Mouse (Mus musculus): ENCODE measurements at regions not wholly inside any gene's neighbourhood (a gene's known extent, or its start where the extent isn't known, plus 50 kb on each side); places are given as distances from the start of the nearest gene placed in this dataset.

DNA sequence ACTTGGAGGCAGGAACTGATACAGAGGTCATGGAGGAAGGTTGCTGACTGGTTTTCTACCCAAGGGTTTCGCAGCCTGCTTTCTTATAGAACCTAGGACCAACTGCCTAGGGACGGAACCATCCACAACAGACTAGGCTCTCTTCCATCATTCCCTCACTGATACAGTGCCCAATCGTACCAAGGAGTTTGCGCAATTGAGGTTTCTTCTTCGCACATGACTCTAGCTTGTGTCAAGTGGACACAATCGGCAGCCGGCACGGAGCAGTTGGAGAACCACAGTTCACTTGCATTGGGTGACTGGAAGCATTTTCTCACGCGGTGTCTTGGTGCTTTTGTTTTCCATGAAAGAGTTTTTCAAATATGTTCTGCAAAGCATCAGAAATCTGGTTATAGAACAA lies 149.1 kb upstream of the Dyrk2 start:
- DNase-seq (ENCODE audit: low spot score in 2 of 2): no peak

DNA sequence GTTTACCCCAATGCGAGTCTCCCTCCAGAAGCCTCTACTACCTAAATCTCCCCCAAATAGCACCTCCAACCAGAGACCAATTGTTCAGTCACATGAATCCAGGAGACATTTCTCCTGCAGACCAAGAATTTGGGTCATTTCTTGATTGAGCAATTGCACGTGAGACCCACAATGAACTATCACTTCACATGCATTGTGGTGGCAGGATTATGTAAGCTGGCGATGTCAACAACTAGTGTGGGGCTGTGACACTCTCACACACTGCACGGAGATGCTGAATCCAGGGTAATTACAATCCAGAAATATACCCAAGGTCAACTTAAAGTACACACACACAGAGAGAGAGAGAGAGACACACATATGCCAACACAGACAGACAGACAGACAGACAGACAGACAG lies 148.5 kb upstream of the Dyrk2 start:
- no peak for DNase-seq (ENCODE audit: low spot score in 2 of 2)

DNA sequence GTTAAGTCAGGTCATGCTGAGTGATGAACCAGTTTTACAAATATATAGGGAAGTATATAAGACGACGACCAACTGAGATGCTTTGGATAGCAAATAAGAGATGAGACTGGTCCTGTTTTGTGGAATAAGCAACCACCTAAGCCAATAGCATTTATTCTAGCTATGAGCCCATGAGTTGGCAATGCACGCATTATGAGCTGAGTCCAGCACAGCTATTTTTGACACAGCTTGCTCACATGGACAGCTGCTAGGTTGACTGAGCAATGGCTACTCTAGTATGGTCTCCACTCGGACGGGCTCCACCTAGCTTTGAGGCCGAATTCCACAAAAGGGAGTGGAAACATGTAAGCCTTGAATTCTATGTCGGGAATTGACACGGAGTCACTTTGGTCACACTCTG lies 146.1 kb upstream of the Dyrk2 start:
- DNase-seq (ENCODE audit: low spot score in 2 of 2): no peak

DNA sequence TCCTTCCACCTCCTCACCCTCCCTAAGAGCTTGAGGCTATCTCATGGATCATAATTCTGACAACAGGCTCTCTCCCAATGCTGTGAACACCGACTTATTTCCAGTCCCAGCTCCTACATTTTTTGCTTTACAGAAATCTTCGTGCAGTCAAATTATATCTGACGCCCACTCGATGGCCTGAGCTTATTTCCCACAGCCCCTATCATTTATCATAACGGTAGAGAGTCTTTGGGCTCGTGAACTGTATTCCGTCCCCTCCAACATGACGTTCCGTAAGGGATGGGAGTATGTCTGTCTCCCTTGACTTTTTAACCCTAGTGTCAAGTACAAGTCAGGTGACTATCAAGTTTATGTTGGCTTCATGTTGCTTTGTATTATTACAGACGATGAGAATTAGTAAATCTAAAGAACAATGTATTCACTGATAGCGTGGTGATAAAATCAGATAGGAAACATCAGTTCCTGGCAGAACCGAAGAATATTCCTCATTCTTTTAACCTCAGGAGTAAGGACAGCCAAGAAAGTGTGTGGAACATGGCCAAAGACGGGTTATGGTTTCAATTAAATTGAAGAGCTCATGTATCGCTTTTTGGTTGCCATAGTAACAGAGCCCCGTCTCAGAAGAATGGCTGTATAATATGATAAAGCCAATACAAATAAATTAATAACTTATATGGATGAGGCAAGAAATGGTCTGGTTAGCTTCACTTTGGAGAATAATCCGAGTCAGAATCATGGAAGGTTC lies 145.5 kb upstream of the Dyrk2 start:
- no peak for DNase-seq (ENCODE audit: low spot score in 2 of 2)

DNA sequence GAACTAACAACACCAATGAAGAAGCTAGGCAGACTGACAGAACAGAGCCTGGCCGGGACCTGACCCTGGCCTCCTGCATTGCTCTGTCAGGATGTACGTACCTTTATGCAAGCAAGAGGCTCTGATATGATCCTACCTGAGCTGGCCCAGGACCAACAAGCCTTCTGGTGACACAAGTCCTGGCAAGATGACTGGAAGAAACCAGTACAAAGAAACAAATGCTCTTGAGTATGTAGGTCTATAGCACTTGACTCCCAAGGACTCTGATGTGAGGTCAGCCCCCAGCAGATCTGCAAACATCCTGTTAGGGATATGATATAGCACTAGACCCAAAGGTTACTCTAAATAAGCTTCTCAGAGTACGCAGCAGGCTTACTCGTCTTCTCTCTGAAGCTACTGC lies 144.7 kb upstream of the Dyrk2 start:
- no peak for DNase-seq (ENCODE audit: low spot score in 2 of 2)

DNA sequence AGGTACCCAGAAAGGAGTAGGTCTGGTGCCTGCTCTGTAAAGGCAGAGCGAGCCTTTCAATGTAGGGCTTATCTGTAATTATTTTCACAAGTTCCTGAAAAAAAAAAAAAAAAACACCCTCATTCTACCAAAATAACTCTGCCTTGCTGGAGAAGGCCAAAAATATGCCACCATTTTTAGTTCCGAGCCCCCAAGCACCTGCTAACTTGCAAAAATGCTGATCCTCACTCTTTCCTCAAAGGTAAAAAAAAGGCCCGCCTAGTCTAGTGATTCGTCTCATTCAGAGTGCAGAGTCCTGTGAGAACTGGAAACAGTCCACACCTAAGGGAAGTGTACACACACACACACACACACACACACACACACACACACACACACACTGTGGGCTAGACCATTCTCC lies 143.7 kb upstream of the Dyrk2 start:
- DNase-seq (ENCODE audit: low spot score in 2 of 2): no peak

DNA sequence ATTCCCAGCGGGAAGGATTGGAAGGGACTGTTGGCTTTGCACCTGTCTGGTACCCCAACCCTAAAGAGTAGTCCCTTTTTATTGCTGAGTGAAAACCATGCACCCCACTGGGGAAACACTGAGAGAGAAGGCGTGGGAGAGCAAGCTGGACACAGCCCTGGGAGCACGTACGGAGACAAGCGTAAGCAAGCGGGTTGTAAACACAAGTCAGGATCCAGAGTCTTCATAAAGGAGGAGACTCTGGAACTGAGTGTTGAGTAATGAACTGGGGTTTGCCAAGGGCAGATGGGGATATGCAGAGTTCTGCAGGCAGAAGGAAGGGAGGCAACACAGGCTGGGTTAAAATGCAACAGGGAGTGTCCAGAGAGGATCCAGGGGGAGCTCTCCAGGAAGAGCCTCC lies 141.5 kb upstream of the Dyrk2 start:
- no peak for DNase-seq (ENCODE audit: low spot score in 2 of 2)

DNA sequence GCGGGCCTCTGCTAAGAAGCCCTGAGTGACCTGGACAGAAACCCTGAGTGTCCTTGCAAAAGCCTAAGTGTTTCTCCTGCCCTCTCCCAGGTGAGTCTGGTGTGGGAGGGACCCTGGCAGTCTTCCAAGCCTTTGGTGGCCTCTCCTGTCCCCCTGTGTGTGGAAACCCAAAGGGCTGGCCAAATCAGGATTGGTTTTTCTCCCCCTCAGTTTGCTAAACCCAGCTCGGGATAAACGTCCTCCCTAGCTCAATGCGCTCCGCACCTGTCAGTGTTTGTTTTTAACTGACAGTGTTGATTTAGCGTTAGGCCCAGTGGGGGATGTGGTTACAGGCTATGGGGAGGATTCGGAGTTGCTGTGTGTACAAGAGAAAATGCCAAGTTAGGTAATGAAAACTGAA lies 140.9 kb upstream of the Dyrk2 start:
- DNase-seq (ENCODE audit: low spot score in 2 of 2): no peak

DNA sequence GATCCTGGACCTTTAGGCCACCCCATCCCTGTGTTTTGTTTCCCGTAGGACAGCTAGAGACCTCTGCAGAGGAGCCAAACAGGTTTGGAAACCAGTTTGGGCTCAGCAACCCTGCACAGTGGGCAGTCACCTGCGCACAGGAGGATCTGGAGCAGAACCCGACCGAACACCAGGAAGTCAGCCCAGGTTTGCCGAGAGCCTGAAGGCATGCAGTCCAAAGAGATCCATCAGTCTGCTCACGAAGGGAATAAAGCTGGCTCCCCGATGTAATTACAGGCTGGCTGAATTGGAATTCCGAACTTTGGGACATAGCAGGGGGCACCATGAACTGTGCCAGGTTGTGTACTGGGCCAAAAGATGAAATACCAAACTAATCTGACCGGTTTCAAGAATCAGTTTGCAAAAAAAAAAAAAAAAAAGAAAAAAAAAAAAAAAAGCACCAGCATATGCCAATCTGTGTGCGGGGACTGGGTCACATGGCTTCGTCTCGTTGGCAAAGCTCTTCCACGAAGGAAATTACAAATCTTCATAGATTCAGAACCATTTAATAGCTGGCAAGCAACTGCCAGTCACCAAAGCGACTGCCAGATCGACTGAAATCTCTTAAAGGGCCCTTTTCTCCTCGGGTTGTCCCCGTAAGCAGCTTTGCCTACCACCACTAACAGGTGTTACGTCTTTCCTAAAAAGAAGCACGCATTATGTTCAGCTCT lies 137.0 kb upstream of the Dyrk2 start:
- peak in 1 of 2 experiments; percentile 8 for DNase-seq (ENCODE audit: low spot score in 2 of 2)

DNA sequence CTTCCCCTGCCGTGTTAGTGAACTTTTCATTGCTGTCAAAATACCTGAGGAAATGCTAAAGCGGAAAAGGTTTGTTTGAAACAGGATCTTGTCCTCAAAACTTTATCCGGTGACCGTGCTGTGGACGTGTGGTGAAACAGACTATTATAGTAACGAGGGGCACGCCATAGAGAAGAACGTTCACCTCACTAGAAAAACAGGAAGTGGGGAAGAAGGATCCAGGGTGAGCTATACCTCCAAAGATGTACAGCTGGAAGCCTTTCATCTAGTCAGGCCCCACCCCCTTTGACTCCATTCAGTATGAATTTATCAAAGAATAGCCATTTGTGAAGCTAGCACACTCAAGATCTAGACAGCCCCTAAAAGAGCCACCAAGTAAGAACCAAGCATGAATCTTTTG lies 135.5 kb upstream of the Dyrk2 start:
- no peak for DNase-seq (ENCODE audit: low spot score in 2 of 2)

DNA sequence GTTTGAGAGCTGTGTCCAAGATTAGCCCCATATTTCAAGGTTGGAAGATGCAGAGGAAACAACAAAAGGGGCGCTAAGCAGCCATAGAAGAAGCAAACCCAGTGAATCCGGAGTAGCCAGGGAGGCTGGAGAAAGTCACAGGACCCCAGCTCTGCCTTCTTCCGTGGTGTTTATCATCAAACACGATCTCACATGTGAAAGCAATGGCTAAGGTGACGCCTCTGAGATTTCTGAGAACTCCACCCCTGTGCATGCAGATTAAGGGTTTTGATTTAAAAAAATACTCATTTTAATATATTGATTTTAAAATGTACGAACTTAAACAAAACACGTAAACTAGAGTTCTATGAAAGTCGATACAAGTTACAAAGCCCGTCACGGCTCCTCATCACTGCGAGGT lies 134.4 kb upstream of the Dyrk2 start:
- DNase-seq (ENCODE audit: low spot score in 2 of 2): no peak

DNA sequence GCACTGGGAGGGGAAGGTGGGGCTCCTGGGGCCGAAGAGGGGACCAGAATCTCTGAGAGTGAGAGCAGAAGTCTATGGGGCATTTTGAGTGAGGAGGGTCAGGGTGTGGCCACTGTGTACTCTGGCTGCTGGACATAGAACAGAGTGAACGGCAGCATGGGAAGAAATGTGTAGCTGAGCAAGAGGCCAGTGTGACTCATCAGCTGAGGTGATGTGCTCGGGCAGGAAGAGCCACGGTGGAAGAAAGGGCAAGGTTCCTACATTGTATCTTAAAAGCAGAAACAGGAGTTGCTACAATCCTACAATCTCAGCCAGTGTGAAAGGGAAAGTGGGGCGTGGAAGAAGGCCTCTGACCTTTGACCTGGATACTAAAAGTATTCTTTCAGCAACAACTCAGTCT lies 133.8 kb upstream of the Dyrk2 start:
- DNase-seq (ENCODE audit: low spot score in 2 of 2): no peak

DNA sequence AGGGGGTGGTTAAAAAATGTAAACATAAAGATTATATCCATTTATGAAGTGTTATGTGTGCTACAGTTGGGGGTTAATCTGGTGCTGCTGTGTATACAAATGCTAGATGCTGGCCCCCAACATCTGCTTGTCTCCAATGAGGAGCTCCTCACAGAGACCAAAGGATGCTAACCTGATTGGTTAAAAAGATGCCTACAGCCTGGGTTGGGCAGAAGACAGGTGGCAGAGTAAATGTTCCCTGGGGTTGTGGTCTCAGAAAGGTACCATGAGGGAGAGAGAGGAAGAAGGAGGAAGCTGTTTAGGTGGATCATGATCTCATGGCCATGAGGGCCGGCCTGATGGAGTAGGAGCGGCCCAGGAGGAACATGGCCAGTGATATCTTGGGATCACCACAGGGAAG lies 133.0 kb upstream of the Dyrk2 start:
- no peak for DNase-seq (ENCODE audit: low spot score in 2 of 2)

DNA sequence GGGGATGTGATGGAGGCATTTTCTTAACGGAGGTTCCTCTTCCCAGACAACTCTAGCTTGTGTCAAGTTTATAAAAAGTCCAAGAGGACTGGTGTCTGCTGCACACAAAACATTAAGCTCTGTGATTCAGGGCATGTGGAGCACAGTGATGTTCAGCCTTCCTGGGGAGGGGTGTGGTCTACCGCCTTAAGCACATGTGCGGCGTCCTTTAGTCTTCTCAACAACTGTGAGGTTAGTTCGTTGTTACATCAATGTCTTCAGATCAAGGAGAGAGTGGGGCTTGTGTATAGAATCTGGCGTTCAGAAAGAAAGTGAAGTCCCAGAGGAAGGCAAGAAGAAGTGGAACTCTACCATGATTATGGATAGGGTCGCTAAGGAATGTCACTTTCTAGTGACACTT lies 131.9 kb upstream of the Dyrk2 start:
- no peak for DNase-seq (ENCODE audit: low spot score in 2 of 2)

DNA sequence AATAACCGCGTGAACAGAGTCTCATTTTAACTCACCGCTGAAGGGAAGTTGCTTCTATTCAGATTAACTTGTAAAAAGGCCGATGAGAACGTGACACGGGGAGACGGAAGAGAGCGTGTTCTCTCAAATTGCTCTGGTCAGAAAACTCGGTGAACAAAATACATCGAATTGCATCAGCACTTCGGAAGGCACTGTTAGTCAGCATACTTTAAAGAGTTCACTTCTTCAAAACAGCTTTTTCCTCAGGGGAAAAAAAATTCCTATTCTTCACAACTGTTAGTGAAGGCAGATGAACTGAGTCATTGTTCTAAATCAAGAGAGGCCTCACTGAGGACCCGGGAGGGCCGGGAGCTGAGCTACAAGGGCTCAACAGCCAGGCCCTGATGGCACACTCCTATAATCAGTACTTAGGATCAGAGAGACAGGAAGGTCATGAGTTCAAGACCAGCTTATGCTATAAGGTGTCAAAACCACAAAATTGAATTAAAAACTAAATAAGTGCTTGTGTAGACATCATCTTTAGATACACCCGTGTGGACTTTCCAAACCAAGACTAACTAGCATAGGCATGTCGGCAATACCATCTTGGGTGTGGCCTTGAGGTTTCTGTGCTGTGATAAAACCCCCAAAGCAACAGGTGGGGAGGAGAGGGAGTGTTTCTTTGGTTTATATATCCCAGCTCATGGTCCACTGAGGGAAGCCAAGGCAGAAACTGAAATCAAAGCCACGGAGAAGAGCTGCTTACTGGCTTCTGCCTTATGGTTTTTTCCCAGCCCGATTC lies 131.2 kb upstream of the Dyrk2 start:
- DNase-seq (ENCODE audit: low spot score in 2 of 2): no peak

DNA sequence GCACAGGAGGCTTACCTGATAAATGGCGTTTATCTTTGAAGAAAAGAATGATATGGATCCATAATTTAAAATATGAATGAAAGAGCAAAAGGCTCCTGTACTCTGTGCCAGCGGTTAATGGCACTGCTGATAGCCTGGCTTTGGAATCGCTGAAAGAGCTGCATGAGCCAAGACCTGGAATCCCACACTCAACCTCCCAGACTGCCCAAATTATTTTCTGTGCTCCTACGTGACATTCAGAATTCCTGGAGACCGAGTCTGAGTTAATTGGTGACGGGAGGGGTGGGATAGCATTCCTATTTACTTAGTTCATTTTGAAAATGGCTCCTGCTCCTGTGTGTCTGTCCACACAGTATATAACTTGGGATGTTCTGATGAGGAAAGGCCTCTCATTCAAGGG lies 129.0 kb upstream of the Dyrk2 start:
- DNase-seq (ENCODE audit: low spot score in 2 of 2): no peak

DNA sequence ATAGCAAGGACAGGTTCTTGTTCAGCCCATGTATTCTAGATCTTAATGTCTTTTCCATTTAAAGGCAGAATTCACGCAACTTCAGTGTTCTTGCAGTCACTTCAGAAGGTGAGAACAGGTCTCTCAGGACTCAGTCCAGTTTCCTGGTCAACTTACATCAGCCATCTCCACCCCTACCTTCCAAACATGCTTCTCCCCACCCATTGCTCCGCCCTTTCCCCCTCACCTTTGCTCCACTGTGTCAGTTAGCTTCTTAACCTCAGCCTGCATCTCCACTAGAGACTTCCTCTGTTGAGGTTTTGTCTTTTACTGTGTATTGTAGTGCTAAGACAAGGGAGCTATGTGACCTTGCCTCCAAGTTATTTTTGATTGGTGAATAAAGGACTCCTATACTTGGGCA lies 127.0 kb upstream of the Dyrk2 start:
- DNase-seq (ENCODE audit: low spot score in 2 of 2): no peak

DNA sequence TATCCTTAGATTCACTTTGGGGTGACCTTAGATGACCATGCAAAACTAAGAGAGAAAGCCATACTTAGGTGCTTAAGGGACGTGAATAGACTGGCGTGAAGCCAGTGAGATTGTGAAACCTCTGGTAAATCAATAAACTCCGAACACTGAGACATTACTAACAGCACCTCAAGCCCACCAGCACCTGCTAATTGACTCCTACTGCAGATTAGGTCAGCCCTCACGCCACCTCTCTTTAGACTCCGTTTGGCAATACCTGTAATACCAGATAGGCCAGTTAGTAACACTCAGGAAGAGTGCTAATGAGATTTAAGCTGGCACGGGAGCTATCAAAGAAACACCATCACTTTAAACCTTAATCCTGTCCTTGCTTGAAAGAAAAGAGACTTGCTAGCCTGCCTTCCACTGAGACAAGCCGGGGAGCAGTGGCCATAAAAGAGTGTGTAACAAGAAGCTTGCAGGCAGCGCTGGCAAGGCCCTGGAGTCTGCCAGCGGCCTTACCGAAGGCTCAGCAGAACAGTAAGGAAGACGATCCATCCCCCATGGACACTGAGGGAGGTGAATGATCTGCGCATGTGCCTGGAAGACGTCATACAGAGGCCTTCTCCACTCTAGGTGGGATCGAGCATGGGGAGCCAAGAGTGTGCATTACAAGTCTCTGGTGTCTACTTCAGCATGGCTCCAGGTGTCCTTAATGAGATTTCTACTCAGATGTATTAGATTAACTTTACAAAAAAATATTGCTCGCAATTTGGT lies 124.0 kb upstream of the Dyrk2 start:
- DNase-seq (ENCODE audit: low spot score in 2 of 2): no peak

DNA sequence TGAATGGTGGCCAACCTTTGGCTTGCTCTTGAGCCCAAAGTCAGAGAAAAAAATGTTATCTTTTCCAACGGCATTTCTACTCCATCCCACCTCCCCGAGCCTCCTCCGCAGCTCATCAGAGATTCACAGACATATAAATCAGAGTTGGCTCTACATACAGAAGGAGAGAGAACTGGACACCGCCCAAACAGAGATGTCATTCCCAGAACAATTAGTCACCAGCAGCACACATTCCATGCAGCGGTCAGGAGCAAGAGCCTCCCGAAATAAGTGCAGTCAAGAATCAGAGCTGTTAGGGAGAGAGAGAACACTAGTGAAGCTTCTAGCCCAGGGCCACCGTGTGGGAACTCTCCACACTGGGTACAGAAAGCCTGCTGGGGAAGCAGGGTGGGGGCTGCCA lies 121.2 kb upstream of the Dyrk2 start:
- DNase-seq (ENCODE audit: low spot score in 2 of 2): no peak

DNA sequence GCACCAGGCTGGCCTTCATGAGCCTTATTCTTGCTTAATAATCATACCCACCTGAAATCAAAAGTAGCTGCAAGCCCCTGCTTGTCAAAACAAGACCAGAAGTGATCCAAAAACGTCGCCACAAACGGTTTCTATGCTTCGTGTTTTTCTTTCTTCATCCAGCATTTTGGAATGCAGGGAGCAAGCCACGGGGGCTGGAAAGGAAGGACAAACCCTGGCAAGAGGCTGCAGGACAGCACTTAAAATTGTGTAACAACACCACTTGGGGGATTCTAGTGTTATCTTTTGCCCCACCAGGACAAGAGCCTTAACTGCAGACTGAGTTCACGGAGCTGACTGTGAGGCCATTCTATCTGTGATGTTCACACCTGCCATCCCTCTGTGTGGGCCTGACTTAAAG lies 120.5 kb upstream of the Dyrk2 start:
- DNase-seq (ENCODE audit: low spot score in 2 of 2): no peak

DNA sequence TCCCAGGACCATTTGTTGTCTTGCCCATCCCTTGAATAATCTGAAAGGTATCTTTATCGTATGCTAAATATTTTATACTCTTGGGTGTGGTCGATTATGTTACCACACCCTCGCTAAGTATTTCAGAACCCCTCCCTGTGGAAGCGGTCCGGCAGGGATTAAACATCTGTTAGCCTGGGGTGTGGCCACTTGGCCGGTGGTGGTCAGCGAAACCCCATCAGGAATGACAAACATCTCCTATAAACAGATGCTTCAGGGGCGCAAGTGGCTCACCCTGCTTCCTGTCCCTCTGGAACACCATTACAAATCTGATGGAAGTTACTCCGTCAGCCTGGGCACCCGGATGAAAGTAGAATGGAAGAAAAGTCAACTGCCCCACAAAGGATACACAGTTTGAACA lies 119.8 kb upstream of the Dyrk2 start:
- no peak for DNase-seq (ENCODE audit: low spot score in 2 of 2)

DNA sequence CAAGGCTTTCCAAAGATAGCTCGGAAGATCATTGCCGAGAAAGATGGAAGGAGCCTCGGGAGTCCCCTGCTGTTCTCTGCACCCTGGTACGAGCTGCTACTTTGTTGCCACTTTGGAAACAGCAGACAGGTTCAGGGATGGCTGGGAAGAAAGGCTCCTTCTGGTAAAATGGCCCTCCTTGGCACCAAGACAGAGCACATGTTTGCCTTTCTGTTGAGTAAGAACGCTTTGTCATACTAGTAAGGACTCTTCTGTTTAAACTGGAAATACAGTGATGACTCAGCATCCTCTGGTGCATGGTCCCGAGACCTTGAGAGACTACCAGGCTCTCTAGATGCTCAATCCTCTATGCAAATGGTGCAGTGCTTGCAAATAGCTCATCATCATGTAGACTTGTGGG lies 118.2 kb upstream of the Dyrk2 start:
- DNase-seq (ENCODE audit: low spot score in 2 of 2): no peak

Measured in cerebellum, postnatal 4 days (tissue).